Comparison of ENCODE assay signal across 16 mouse cellular contexts in genomic region chr14:72932296-72932695, GRCm38 (mm10).
DNase-seq lines count a peak whose midpoint lies in the region; ATAC-seq and TF ChIP-seq lines count a peak whose summit lies in the region.
"Had no signal": no experiment of that assay in that cellular context is flagged by ENCODE, and none has a peak within 500 bp of the region (broad histone marks: within the 10 kb centered on the region; RNA-seq: fewer than 3 reads in every experiment).

No protein-coding gene starts in this region.

- H3K4me2 ChIP-seq in kidney, postnatal 0 days (ENCODE audit: low read length) = no peak overlapping the region
- no peak overlapping the region for H3K4me2 ChIP-seq in heart, postnatal 0 days (ENCODE audit: low read depth, low read length)
- H3K4me2 ChIP-seq: embryonic facial prominence, embryonic 13.5 days; midbrain, embryonic 13.5 days had no signal

- no peaks in the 10 kb centered on the region for H3K27me3 ChIP-seq in kidney, postnatal 0 days (ENCODE audit: insufficient read depth, low read length)
- no peaks in the 10 kb centered on the region for H3K27me3 ChIP-seq in C2C12 (ENCODE audit: control insufficient read depth, insufficient read depth, insufficient read length)
- H3K27me3 ChIP-seq in heart, postnatal 0 days (ENCODE audit: control insufficient read depth, insufficient read depth, low read length) = no peaks in the 10 kb centered on the region
- H3K27me3 ChIP-seq: embryonic facial prominence, embryonic 13.5 days; midbrain, embryonic 13.5 days had no signal

- no peaks in the 10 kb centered on the region for H3K4me1 ChIP-seq in kidney, postnatal 0 days (replicated peaks; ENCODE audit: insufficient read depth, low read length)
- H3K4me1 ChIP-seq in heart, postnatal 0 days (ENCODE audit: control insufficient read depth, insufficient read depth) = no peaks in the 10 kb centered on the region
- H3K4me1 ChIP-seq: embryonic facial prominence, embryonic 13.5 days; midbrain, embryonic 13.5 days had no signal

- no peak for TF ChIP-seq CTCF in kidney, postnatal 0 days (IDR thresholded peaks at IDR 0.05; ENCODE audit: low read depth)
- no peak for TF ChIP-seq CTCF in C2C12 (IDR thresholded peaks at IDR 0.05; ENCODE audit: control insufficient read depth, insufficient read depth, insufficient read length)
- no peak for TF ChIP-seq CTCF in heart, postnatal 0 days (IDR thresholded peaks at IDR 0.05; ENCODE audit: low read depth)

- no peak overlapping the region for H3K9ac ChIP-seq in kidney, postnatal 0 days (ENCODE audit: low read depth, low read length)
- H3K9ac ChIP-seq in heart, postnatal 0 days (replicated peaks; ENCODE audit: low read depth, low read length) = no peak overlapping the region
- H3K9ac ChIP-seq: embryonic facial prominence, embryonic 13.5 days; forebrain, postnatal 0 days; midbrain, embryonic 13.5 days had no signal

- H3K36me3 ChIP-seq in kidney, postnatal 0 days (ENCODE audit: insufficient read depth, low read length) = no peaks in the 10 kb centered on the region
- H3K36me3 ChIP-seq in C2C12 (ENCODE audit: control insufficient read depth, insufficient read depth) = no peaks in the 10 kb centered on the region
- no peaks in the 10 kb centered on the region for H3K36me3 ChIP-seq in heart, postnatal 0 days (replicated peaks; ENCODE audit: control insufficient read depth, insufficient read depth, low read length)
- H3K36me3 ChIP-seq: embryonic facial prominence, embryonic 13.5 days; midbrain, embryonic 13.5 days had no signal

- WGBS in kidney, postnatal 0 days = 58% methylated on average over 9 of the region's 9 CpGs
- WGBS in heart, postnatal 0 days = 52% methylated on average over 9 of the region's 9 CpGs

- peak; percentile 12 for DNase-seq in kidney, postnatal 0 days (ENCODE audit: low spot score)
- no peak for DNase-seq in kidney, adult 8-10 months
- peak; percentile 56 for DNase-seq in NIH3T3 (ENCODE audit: low read depth)
- DNase-seq in heart, postnatal 0 days (ENCODE audit: low spot score) = peak; percentile 6
- DNase-seq in cerebellum, postnatal 10 days = no peak
- DNase-seq: adrenal gland, adult 2 months; cerebellum, adult 9-11 months; forebrain, postnatal 0 days; kidney, adult 9 months; lung, postnatal 4 days; right cerebral cortex, postnatal 4 days; thymus, adult 2 months had no signal

- H3K4me3 ChIP-seq in kidney, postnatal 0 days (replicated peaks; ENCODE audit: low read depth, low read length) = no peak overlapping the region
- no peak overlapping the region for H3K4me3 ChIP-seq in C2C12 (ENCODE audit: insufficient read depth, poor library complexity, severe bottlenecking)
- no peak overlapping the region for H3K4me3 ChIP-seq in heart, postnatal 0 days (ENCODE audit: low read depth, low read length)
- H3K4me3 ChIP-seq: embryonic facial prominence, embryonic 13.5 days; midbrain, embryonic 13.5 days had no signal

- H3K9me3 ChIP-seq in kidney, postnatal 0 days (replicated peaks; ENCODE audit: low read length) = no peaks in the 10 kb centered on the region
- no peaks in the 10 kb centered on the region for H3K9me3 ChIP-seq in heart, postnatal 0 days (replicated peaks; ENCODE audit: control insufficient read depth, low read length)
- H3K9me3 ChIP-seq: embryonic facial prominence, embryonic 13.5 days; midbrain, embryonic 13.5 days had no signal

- no peaks in the 10 kb centered on the region for H3K79me2 ChIP-seq in C2C12 (ENCODE audit: control insufficient read depth, insufficient read depth)

- no peak overlapping the region for H3ac ChIP-seq in C2C12 (ENCODE audit: control insufficient read depth, insufficient read length, low read depth)

- no peak for ATAC-seq in kidney, postnatal 0 days (replicated peaks; ENCODE audit: low FRiP score, low read depth)
- no peak; the same call in 1 of the 2 replicates for ATAC-seq in heart, postnatal 0 days (ENCODE audit: insufficient read depth, low read depth)
- ATAC-seq in CD4-positive, CD25-positive, alpha-beta regulatory T cell, adult 4 months = no peak
- ATAC-seq: forebrain, postnatal 0 days; midbrain, embryonic 13.5 days had no signal

- TF ChIP-seq EP300 in heart, postnatal 0 days (IDR thresholded peaks at IDR 0.05; ENCODE audit: low read depth) = no peak

- H3K27ac ChIP-seq in kidney, postnatal 0 days = no peak overlapping the region
- H3K27ac ChIP-seq in heart, postnatal 0 days (ENCODE audit: low read depth) = no peak overlapping the region
- H3K27ac ChIP-seq: embryonic facial prominence, embryonic 13.5 days; midbrain, embryonic 13.5 days had no signal

- no peaks in the 10 kb centered on the region for H3K79me3 ChIP-seq in C2C12 (ENCODE audit: low read depth)

TF ChIP-seq in C2C12, 6 proteins besides CTCF, POLR2A, EP300 and RAD21:
- peak; percentile 30 for TF ChIP-seq MYOD1 (IDR thresholded peaks at IDR 0.05; ENCODE audit: control insufficient read depth, insufficient read length, low read depth)
- TF ChIP-seq MAX (IDR thresholded peaks at IDR 0.05) = no peak

Comparison
In these comparisons a context has a peak if more than half of its experiments do, and no peak if none do; other contexts are left out.
1. DNase-seq: peak in kidney, postnatal 0 days (single experiment), NIH3T3 (single experiment) and heart, postnatal 0 days (single experiment); none in kidney, adult 8-10 months (0 of 2) and cerebellum, postnatal 10 days (0 of 2).